Mouse (Mus musculus) cerebellum, adult 2 months (tissue): ENCODE measurements around the gene Cnmd.

Experiments
- CTCF ChIP-seq: fragments of 200-500 bp; IDR thresholded peaks from 2 replicates; pipeline ENCODE4 v1.5.1; 2011; ENCODE audit warnings: low read depth, mild to moderate bottlenecking, control low read depth, low read length, moderate library complexity, borderline replicate concordance; ENCODE audit not compliant: insufficient read depth
- POLR2A ChIP-seq: fragments of 200-500 bp; IDR thresholded peaks from 2 replicates; pipeline ENCODE4 v1.6.1; 2011; ENCODE audit warnings: low read length, control low read depth, borderline replicate concordance; ENCODE audit not compliant: insufficient read depth

- TF ChIP-seq POLR2A (no peak), CTCF (no peak)
Observed at GRCm38 (mm10) chr14:79591611-79592010, 70.4 kb downstream of the Cnmd start.
